Mouse (Mus musculus) embryonic facial prominence, embryonic 11.5 days (tissue): Measurements from ENCODE around the gene Vps53. TPM values are rescaled to one million over a fixed set of nuclear protein-coding genes. Genes with fewer than 3 reads are reported as not detected.

Experiments
- ATAC-seq: fragments of 200-750 bp; cut with Nextera tagmentation; replicated peaks from 2 replicates; pipeline ENCODE4 v1.8.0; 2017; ENCODE audit warnings: low read depth; ENCODE audit not compliant: insufficient number of reproducible peaks, low FRiP score, low TSS enrichment
- DNase-seq: peaks from one replicate; pipeline ENCODE4 v3.0.0-alpha.2; 2015; ENCODE audit warnings: low spot score
- H3K27ac ChIP-seq: fragments of 300-500 bp; sonication (generic); replicated peaks from 2 replicates; pipeline ENCODE4 v1.5.1; 2014; ENCODE audit warnings: mild to moderate bottlenecking, low read depth, low read length, control low read depth
- H3K27me3 ChIP-seq: fragments of 300-500 bp; sonication (generic); 2 replicates; pipeline ENCODE4 v1.6.1; 2014; ENCODE audit warnings: mild to moderate bottlenecking, low read length, moderate library complexity, mixed read lengths; ENCODE audit not compliant: control insufficient read depth, insufficient read depth
- H3K36me3 ChIP-seq: fragments of 300-500 bp; sonication (generic); replicated peaks from 2 replicates; pipeline ENCODE4 v1.6.1; 2014; ENCODE audit warnings: low read depth, mild to moderate bottlenecking, low read length, moderate library complexity, mixed read lengths; ENCODE audit not compliant: control insufficient read depth, insufficient read depth
- H3K4me1 ChIP-seq: fragments of 300-500 bp; sonication (generic); 2 replicates; pipeline ENCODE4 v1.6.1; 2014; ENCODE audit warnings: low read length, mixed read lengths; ENCODE audit not compliant: control insufficient read depth, insufficient read depth
- H3K4me2 ChIP-seq: fragments of 300-500 bp; sonication (generic); 2 replicates; pipeline ENCODE4 v1.6.1; 2014; ENCODE audit warnings: low read depth, mild to moderate bottlenecking, control low read depth, low read length, moderate library complexity
- H3K4me3 ChIP-seq: fragments of 300-500 bp; sonication (generic); 2 replicates; pipeline ENCODE4 v1.5.1; 2014; ENCODE audit warnings: low read depth, low read length, control low read depth
- H3K9ac ChIP-seq: fragments of 300-500 bp; sonication (generic); replicated peaks from 2 replicates; pipeline ENCODE4 v1.6.1; 2014; ENCODE audit warnings: mild to moderate bottlenecking, control low read depth, low read length
- H3K9me3 ChIP-seq: fragments of 300-500 bp; sonication (generic); replicated peaks from 2 replicates; pipeline ENCODE4 v1.6.1; 2016; ENCODE audit warnings: mild to moderate bottlenecking, low read length, inconsistent platforms, mixed read lengths; ENCODE audit not compliant: control insufficient read depth
- WGBS: fragments of 180-500 bp; shearing (Covaris S2); extraction: QIAGEN DNeasy Blood & Tissue Kit; methylation state at CpG from one replicate; pipeline ENCODE4 v1.1.7; 2014; 5-methylcytosine and 5-hydroxymethylcytosine counted together
- polyA plus RNA-seq: library from polyadenylated mRNA; unstranded; fragments of >200 nt; fragmentation: Nextera tagmentation; extraction: Ambion mirVana; gene quantifications from 2 replicates; pipeline ENCODE4 v1.2.1, GENCODE M21; 2014

The Vps53 gene
- polyA plus RNA-seq, 1 experiment from 2014 or later: 41.1 TPM

DNA sequence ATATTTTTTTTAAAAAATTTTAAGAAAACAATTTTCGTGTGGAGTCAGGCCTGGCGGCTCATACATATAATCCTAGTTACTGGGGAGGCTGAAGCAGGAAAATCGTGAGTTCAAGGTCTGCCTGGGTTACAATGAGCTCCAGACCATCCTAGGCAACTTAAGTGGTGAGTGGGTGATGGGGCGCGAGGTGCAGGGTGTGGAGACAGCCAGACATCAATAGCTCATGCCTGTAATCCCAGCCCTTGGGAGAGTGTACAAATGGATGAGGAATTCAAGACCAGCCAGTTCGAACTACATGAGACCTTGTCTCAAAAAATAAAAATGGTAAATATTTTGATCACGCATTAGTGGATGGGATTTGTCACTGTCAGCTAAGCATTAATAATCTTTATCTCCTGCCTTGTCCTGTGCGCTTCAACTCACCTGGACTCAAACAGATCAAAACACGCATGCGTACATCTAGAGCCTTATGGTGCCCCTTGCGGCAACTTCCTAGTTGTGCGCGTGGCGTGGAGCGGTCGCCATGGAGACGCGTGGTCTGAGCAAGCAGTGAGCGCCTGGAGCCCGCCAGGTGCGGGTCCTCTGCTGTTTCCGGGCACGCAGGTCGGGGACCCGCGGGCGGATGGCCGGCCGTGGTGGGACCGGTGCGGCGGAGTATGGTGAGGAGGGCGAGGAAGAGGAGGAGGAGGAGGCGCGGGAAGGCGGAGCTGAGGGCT lies 179.8 kb downstream of the Vps53 start, which contains the start of gene 1700016K19Rik:
1700016K19Rik (plus strand) TSS at position 473 of the 716 bp plus-strand sequence.
- no peaks in the 10 kb centered on the region for H3K9me3 ChIP-seq
- ATAC-seq: 0 out of 2 replicates have a peak, but pooled peaks have one; percentile 56
- H3K4me1 ChIP-seq: no peaks in the 10 kb centered on the region
- H3K27me3 ChIP-seq: peaks cover 2% of the 10 kb centered on the region; the same call in 1 of the 2 replicates
- H3K4me2 ChIP-seq: peak within 1 kb of the TSS; percentile 90
- H3K36me3 ChIP-seq: no peaks in the 10 kb centered on the region
- H3K4me3 ChIP-seq: peak within 1 kb of the TSS; percentile 50
- peak within 1 kb of the TSS; percentile 37 for H3K9ac ChIP-seq
- WGBS: 11% methylated on average over 33 of the region's 36 CpGs
- H3K27ac ChIP-seq: no peak within 1 kb of the TSS
- peak; percentile 86 for DNase-seq

Other genes starting within 250 kb of the Vps53 start
- gene Rph3al, start 241.2 kb downstream of the Vps53 start, polyA plus RNA-seq: 2.7 and 3.6 TPM in 2 replicates
- 0.47 and 0.77 TPM in 2 replicates for gene 1700016K19Rik, start 179.7 kb downstream of the Vps53 start, polyA plus RNA-seq
- gene Rflnb, start 151.9 kb downstream of the Vps53 start, polyA plus RNA-seq: 34.7 TPM in 2 replicates
- 31.0 and 34.3 TPM in 2 replicates for gene Fam57a, start within 50 bp of the Vps53 start, polyA plus RNA-seq
- gene Dbil5, start 38.0 kb upstream of the Vps53 start, polyA plus RNA-seq: 0.39 and 1.2 TPM in 2 replicates
- 54.7 and 55.6 TPM in 2 replicates for gene Gemin4, start 38.0 kb upstream of the Vps53 start, polyA plus RNA-seq
- gene Mrm3, start 64.1 kb upstream of the Vps53 start, polyA plus RNA-seq: 22.4 and 25.1 TPM in 2 replicates
- gene Glod4, start 64.1 kb upstream of the Vps53 start, polyA plus RNA-seq: 152 and 158 TPM in 2 replicates
- 40.0 and 41.8 TPM in 2 replicates for gene Nxn, start 219.5 kb upstream of the Vps53 start, polyA plus RNA-seq
- gene Timm22, start 227.3 kb upstream of the Vps53 start, polyA plus RNA-seq: 138 TPM in 2 replicates